Mouse (Mus musculus) cerebellum, adult 11-12 months (tissue): ENCODE measurements around the gene Ext2.
A peak's percentile ranks its signal among the peaks of the same experiment; 100 is the strongest.

Experiments
- DNase-seq: peaks from one replicate; pipeline ENCODE4 v3.0.0; 2022

Ext2 gene

DNA sequence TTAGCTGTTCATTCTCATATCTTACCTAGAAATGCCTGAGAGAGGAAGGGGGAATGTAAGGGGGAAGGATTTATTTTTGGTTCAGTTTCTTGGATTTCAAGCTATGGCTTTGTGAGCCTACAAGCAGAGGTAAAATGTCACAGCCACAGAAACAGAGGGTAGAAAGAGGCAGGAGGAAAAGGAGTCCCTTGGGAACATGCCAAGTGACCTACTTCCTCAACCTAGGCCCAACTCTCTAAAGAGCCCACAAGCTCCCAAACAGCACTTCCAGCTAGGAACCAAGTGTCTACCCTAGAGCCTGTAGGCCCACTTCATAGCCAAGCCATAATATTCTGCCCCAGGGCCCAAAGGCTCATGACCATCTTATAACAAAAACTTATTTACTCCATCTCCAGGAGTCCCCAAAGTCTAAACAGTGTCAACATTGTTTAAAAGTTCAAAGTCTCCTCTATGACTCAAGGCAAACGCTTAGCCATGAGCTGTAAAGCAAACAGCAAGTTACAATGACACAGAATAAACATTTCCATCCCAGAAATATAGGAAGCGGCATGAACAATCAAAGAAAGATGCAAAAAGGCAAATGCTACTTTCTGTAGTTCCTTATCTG lies 99.1 kb downstream of the Ext2 start:
- no peak for DNase-seq

GRCm38 (mm10) chr2:93720956-93721355 lies 101.4 kb downstream of the Ext2 start:
- DNase-seq, result no peak

- peak; percentile 42 for DNase-seq
Observed at GRCm38 (mm10) chr2:93719792-93720675, 102.3 kb downstream of the Ext2 start.

GRCm38 (mm10) chr2:93713267-93713666 lies 109.1 kb downstream of the Ext2 start:
- no peak for DNase-seq

- no peak for DNase-seq
Observed at GRCm38 (mm10) chr2:93711460-93711859, 110.9 kb downstream of the Ext2 start.

- no peak for DNase-seq
Observed at GRCm38 (mm10) chr2:93709696-93710095, 112.7 kb downstream of the Ext2 start.

DNA sequence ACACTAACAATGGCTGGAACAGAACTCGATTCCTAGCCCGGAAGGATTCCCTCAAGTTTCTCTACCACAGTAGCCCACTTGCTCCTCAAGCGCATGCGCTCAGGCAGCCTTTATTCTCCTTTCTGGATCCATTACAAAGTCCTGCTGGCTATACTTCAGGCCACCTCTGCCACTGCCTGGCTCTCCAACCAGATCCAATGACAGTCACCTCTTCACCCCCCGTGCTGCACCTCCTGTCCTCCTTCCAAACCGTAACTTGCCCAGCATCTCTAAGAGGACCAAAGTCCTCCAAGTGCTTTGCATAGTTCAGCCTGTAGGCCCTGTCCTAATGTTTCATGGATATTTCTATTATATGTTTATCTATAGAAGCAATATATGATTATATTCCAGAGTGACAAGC lies 113.1 kb downstream of the Ext2 start:
- no peak for DNase-seq

- DNase-seq, result no peak
Observed at GRCm38 (mm10) chr2:93706825-93707224, 115.5 kb downstream of the Ext2 start.

- no peak for DNase-seq
Observed at GRCm38 (mm10) chr2:93706407-93706806, 116.0 kb downstream of the Ext2 start.

DNA sequence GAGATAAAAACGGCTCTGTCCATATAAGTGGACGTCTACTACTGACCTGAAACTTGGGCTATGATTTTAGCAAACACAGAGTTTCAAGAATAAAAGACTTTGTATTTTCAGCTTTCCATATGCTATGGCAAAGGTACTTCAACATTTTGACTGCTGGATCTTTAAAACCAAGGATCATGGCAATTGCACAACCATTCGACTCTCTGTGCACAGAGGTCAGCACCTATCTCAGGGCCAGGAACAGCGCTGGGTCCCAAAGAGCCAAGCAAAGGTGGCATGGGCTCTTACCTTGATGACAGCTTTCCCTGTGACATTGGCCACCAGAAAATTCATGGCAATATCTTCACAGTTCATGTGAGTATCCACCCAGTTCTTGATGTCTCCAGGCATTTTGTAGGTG lies 118.2 kb downstream of the Ext2 start:
- no peak for DNase-seq

- no peak for DNase-seq
Observed at GRCm38 (mm10) chr2:93702936-93703926, 119.1 kb downstream of the Ext2 start.

DNA sequence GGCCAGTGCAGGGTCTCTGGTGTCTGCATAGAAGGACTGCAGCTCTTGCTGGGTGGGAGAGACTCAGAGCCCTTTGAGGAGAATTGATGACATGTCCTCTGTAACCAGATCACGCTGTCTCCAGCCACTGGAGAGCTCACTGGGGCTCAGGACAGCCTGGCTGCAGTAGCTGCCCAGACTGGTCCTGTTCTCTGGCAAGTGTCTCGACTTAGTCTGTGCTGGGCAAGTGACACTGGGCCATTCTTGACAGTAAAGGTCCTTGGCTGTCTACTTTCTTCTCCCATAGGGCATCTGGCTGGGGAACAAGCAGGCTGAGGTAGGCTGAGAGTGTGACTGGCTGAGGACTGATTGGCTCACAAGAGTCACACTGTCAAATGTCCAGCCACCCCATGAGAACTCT lies 123.0 kb downstream of the Ext2 start:
- DNase-seq, result no peak

DNA sequence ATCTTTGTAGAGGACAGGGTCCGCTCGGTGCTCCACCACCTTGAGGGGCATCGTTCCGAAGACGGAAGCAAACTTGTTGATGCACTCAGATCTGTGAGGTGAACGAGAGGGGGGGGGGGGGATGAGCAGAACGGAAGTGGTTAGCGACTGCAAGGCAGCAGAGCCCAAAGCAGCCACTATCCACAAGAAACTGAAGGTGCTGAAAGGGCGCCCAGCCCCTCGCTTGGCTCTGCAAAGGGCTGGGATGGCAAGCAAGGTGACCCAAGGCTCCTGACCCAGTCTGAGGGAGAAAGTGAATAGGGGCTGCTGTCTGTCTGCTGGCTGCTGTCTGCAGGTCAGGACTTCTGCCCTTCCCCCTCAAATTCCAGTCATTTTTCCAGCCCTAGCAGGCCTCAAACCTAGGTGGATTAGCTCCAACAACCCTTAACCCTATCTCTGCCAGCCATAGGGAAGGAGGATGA lies 126.2 kb downstream of the Ext2 start:
- no peak for DNase-seq

DNA sequence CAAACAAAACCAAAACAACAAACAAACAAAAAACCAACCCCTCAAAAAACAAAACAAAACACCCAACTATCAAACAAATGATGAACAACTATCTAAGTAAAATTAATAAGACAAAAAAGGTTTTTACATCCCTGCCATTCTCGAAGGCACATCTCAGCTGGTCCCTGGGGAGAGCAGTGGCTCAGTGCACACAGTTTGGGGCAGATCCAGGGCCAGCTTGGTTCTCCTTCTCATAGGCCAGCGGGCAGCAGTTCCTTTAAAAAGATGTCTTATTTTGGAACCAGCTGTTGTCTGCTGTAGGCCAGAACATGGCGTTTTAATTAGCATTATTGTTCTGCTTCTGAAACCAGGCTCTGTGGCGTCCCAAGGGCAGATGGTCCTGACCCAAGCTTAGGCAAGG lies 129.3 kb downstream of the Ext2 start:
- no peak for DNase-seq

- DNase-seq, result peak; percentile 43
Observed at GRCm38 (mm10) chr2:93690064-93690930, 132.1 kb downstream of the Ext2 start.

- no peak for DNase-seq
Observed at GRCm38 (mm10) chr2:93683674-93684073, 138.7 kb downstream of the Ext2 start.

DNA sequence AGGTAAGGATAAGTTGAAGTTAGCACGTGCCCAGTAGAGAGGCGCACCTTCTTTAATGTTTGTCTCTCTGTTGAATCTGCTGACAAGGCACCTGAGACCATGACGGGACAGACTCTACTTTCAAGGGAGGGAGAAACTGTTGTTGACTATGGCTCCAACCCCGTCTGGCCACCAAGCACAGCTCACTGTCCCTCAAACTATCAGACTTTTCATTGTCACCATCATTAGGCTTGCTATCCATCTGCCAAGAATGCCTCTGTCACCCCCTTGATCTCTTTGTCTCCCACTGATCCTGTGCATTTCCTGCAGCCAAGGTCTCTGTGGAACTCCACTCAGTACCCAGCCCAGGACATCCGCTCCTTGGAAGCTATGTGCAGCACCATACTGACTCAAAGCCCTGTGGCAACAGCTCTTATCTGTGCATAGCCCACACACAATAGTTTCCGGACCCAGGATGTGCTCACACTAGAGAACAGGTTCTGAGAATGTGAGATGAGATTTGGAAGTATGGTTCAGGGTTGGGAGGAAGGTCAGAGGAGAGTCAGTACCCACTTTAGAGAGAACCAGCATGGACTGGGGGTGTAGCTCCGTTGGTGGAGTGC lies 139.7 kb downstream of the Ext2 start:
- no peak for DNase-seq

GRCm38 (mm10) chr2:93681321-93681720 lies 141.0 kb downstream of the Ext2 start:
- DNase-seq, result no peak

DNA sequence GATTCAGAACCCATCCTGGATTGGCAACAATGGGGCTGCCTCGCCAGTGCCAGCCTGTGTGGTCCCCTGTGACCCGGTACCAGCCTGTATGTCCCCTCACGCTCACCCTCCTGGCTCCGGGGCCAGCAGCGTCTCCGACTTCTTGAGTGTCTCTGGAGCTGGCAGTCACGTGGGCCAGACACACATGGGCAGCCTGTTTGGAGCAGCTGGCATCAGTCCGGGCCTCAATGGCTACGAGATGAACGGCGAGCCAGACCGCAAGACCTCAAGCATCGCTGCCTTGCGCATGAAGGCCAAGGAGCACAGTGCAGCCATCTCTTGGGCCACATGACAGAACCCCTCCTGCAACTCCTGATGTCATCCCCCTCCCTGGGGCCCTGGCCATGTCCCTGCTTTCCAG lies 145.1 kb downstream of the Ext2 start:
- DNase-seq, result no peak

DNA sequence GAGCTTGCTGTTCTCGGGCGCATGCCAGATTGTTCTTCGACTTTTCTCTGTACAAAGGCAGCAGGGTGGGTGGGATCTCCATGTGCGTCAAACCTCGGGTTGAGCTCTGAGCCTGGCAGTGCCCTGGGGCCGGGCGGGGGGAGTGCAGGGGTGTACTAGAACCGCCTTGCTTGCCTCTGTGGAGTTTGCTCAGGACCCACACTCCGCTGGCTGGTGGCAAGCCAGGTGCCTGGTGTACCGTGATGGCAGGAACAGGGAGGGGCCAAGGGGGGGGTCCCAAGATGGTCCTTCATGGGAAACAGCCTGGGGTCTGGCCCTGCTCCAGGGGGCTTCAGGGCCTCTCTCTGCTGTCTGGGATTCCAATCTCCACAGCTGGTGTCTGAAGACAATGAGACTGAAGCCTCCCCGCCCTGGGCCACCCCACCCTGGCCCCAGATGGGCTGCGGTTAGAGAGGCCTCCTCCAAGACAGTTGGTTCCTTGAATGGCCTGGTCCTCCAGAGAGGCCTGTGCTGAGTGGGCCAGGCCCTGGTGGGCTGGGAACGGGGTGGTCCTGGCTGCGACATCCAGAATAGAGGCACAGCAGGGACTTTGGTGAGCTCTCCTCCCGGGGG lies 150.7 kb downstream of the Ext2 start:
- DNase-seq, result no peak
